Mouse (Mus musculus) spleen, adult 2 months (tissue): ENCODE measurements around the gene Cnih4. TPM values are rescaled to one million over a fixed set of nuclear protein-coding genes. Genes with fewer than 3 reads are reported as not detected.
A peak's percentile ranks its signal among the peaks of the same experiment; 100 is the strongest.

Experiments used
- DNase-seq, 2 experiments: peaks; one replicate each; pipeline versions ENCODE4 v3.0.0 to v3.0.0-alpha.2; 2012 to 2021; ENCODE audit warnings: low spot score in 2 of 2, low read depth in 1 of 2
- H3K27ac ChIP-seq: fragments of 200-500 bp; 2 replicates; pipeline ENCODE4 v1.5.1; 2012; ENCODE audit warnings: low read length, inconsistent platforms; ENCODE audit not compliant: insufficient read depth
- H3K27me3 ChIP-seq: fragments of 200-500 bp; 2 replicates; pipeline ENCODE4 v1.6.1; 2012; ENCODE audit warnings: mild to moderate bottlenecking, moderate library complexity, low read length, inconsistent platforms; ENCODE audit not compliant: control insufficient read depth, insufficient read depth
- H3K36me3 ChIP-seq: fragments of 200-500 bp; 2 replicates; pipeline ENCODE4 v1.6.1; 2012; ENCODE audit warnings: mild to moderate bottlenecking, low read length, inconsistent platforms; ENCODE audit not compliant: control insufficient read depth, insufficient read depth
- H3K4me1 ChIP-seq: fragments of 200-500 bp; 2 replicates; pipeline ENCODE4 v1.6.1; 2011; ENCODE audit warnings: inconsistent platforms; ENCODE audit not compliant: control insufficient read depth, insufficient read depth, insufficient read length
- H3K4me3 ChIP-seq: fragments of 200-500 bp; 2 replicates; pipeline ENCODE4 v1.5.1; 2011; ENCODE audit warnings: mild to moderate bottlenecking, inconsistent platforms; ENCODE audit not compliant: insufficient read depth, insufficient read length; ENCODE audit errors: extremely low read depth
- CTCF ChIP-seq: fragments of 200-500 bp; IDR thresholded peaks from 2 replicates; pipeline ENCODE4 v1.5.1; 2011; ENCODE audit warnings: mild to moderate bottlenecking, inconsistent platforms; ENCODE audit not compliant: insufficient read depth, insufficient read length, insufficient replicate concordance; ENCODE audit errors: extremely low read depth
- POLR2A ChIP-seq: fragments of 200-500 bp; IDR thresholded peaks from 2 replicates; pipeline ENCODE4 v1.6.1; 2011; ENCODE audit warnings: low read depth, low read length, inconsistent platforms
- WGBS: fragments of 180-500 bp; shearing (Covaris S2); methylation state at CpG from one replicate; pipeline ENCODE4 v1.1.7; 2018; 5-methylcytosine and 5-hydroxymethylcytosine counted together
- polyA plus RNA-seq: library from polyadenylated mRNA; depleted of rRNA; stranded (reverse); fragments of >200 nt; gene quantifications from 2 replicates; pipeline ENCODE4 v1.2.3, GENCODE M21; 2012

The Cnih4 gene
- polyA plus RNA-seq, 1 experiment = 6.0 TPM

DNA sequence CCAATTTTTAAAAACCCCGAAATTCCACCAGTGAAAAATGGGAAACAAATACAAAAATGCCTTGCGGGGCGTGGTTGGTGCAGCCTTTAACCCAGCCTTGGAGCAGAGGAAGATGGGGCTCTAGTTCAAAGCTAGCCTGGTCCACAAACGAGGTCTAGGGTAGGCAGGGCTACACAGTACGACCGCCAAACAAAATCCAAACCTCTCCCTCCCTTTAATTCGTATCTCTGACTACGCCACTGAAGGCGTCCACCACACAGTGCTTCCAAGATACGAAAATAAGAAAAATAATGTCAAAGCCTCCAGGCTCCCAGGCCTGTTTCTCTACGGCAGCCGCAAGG, 914 bp upstream of the Cnih4 start:
- Histone ChIP-seq H3K27ac (peak overlapping the region; percentile 89), H3K4me3 (peak overlapping the region; percentile 73), H3K4me1 (no peaks in the 10 kb centered on the region; the same call in 1 of the 2 replicates), H3K36me3 (peaks cover 8% of the 10 kb centered on the region; the same call in 1 of the 2 replicates), H3K27me3 (no peaks in the 10 kb centered on the region)
- no peak for TF ChIP-seq POLR2A
- TF ChIP-seq CTCF = no peak
- WGBS = under 1% methylated on average over 12 of the region's 12 CpGs
- no peak for DNase-seq

DNA sequence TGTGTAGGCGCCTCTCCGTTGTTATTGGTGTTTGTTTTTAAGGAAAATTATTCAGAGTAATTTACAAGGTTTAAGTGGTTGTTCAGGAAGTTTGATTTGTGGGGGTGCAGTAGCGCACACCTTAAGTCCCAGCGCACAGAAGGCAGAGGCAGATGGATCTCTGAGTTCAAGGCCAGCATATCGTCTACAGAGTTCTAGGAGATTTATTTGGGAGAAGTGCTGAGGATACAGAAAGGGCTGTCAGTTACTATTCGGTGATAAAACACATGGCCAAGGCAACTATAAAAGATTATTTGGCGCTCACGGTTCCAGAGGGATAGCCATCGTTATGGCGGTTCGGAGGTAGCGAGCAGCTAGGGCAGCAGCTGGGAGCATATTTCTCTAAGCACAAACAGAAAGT, 473 bp downstream of the Cnih4 start:
- 10% methylated on average over 12 of the region's 12 CpGs for WGBS
- no peak for DNase-seq

DNA sequence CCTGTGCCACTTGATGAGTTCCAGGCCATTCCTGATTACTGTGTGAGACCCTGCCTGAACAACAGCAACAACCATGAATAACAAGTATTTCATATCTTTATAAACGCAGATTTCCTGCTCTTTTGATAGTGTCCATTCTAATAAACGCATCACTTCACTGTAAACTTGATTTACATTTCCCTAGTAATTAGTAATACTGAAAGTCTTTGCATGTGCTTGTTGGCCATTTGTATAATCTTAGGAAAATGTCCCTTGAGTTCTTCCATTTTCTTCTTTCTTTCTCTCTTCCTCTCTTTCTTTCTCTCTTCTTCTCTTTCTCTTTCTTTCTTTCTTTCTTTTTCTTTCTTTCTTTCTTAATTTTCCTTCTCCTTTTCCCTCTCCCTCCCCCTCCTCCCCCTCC, 1.7 kb downstream of the Cnih4 start:
- no peaks in the 10 kb centered on the region for H3K27me3 ChIP-seq
- no peak overlapping the region for H3K4me3 ChIP-seq
- H3K4me1 ChIP-seq = no peaks in the 10 kb centered on the region; the same call in 1 of the 2 replicates
- H3K27ac ChIP-seq = no peak overlapping the region
- 0 out of 2 replicates have a peak, but pooled peaks cover 1% of the 10 kb centered on the region for H3K36me3 ChIP-seq
- 90% methylated on average over 2 of the region's 2 CpGs for WGBS
- TF ChIP-seq CTCF (no peak), POLR2A (no peak)
- no peak for DNase-seq

More for the DNA sequence above, 473 bp downstream of the Cnih4 start:
- Histone ChIP-seq H3K27ac (no peak overlapping the region), H3K4me1 (no peaks in the 10 kb centered on the region; the same call in 1 of the 2 replicates), H3K27me3 (no peaks in the 10 kb centered on the region), H3K36me3 (0 out of 2 replicates have a peak, but pooled peaks cover 3% of the 10 kb centered on the region), H3K4me3 (peak overlapping the region; percentile 73)
- TF ChIP-seq POLR2A (no peak), CTCF (no peak)

DNA sequence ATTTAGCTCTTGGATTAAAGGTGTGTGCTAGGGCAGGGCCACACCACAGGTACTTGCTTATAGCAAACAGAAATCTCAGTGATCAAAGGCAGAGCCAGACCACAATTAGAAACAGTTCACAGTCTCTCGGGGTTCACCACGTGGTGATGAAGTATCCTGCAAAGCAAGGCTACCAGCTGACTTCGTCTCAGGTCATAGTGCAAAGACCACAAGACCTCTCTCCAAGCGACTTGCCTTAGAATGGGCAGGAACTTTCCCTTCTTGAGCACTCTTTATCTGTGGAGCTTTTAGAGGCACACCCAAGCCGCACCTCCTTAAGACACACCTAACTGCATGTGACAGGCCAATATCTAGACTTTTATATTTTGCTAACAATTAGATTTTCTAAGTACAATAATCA, 4.0 kb downstream of the Cnih4 start:
- no peak overlapping the region for H3K4me3 ChIP-seq
- WGBS = 45% methylated on average over 5 of the region's 5 CpGs
- no peaks in the 10 kb centered on the region for H3K27me3 ChIP-seq
- no peaks in the 10 kb centered on the region for H3K36me3 ChIP-seq
- no peak overlapping the region for H3K27ac ChIP-seq
- no peak for DNase-seq
- H3K4me1 ChIP-seq = no peaks in the 10 kb centered on the region; the same call in 1 of the 2 replicates
- TF ChIP-seq POLR2A (no peak), CTCF (no peak)

DNA sequence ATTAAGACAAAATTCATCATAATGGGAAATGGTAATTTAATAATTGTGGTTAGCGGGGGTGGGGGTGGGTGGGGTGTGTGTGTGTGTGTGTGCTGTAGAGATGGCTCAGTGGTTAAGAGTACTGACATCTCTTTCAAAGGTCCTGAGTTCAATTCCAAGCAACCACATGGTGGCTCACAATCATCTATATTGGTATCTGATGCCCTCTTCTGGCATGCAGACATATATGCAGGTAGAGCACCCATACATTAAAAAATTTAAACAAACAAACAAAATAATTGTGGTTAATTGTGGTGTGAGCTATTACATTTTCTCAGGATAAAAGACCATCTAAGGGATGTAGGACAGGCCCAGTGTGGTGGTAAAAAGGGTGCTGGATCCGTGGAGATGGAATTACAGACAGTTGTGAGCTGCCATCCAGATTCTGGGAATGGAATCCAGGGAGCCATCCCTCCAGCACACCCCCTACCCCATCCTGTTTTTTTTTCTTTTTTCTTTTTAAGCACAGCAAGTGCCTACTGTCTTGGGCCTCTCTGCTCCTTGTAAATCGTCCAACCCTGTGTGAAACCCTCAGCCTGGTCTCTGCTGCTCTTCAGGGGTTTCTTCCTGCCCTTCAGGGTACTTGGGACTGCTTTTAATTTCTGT, 5.0 kb downstream of the Cnih4 start:
- Histone ChIP-seq H3K36me3 (no peaks in the 10 kb centered on the region; the same call in 1 of the 2 replicates), H3K4me1 (no peaks in the 10 kb centered on the region; the same call in 1 of the 2 replicates), H3K27ac (no peak overlapping the region), H3K27me3 (no peaks in the 10 kb centered on the region), H3K4me3 (no peak overlapping the region)
- DNase-seq = no peak
- 75% methylated on average over 3 of the region's 3 CpGs for WGBS
- TF ChIP-seq CTCF = no peak
- no peak for TF ChIP-seq POLR2A

DNA sequence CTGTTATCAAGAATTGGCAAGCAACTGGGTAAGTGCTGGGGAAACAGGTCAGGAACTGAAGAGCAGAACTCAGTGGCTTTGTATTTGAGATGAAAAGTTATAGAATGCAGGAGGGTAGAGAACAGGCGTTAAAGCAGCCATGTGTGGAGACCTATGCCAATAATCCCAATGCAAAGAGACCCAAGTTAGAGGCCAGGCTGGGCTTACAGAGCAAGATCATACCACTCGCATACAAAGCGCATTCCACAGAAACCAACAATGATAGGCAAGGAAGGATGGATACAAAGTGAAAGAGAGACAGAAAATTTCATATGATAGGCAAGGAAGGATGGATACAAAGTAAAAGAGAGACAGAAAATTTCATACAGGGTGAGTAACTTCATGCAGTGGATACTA, 5.9 kb downstream of the Cnih4 start:
- TF ChIP-seq POLR2A (no peak), CTCF (no peak)
- DNase-seq = no peak
- Histone ChIP-seq H3K27ac (no peak overlapping the region), H3K4me1 (no peaks in the 10 kb centered on the region; the same call in 1 of the 2 replicates), H3K27me3 (no peaks in the 10 kb centered on the region), H3K4me3 (no peak overlapping the region), H3K36me3 (no peaks in the 10 kb centered on the region; the same call in 1 of the 2 replicates)
- WGBS = 84% methylated on average over 3 of the region's 3 CpGs
